Mouse (Mus musculus) telencephalon, adult 2 months (tissue): Measurements from ENCODE around the gene Dand5.

Experiments
- DNase-seq: peaks from one replicate; pipeline ENCODE4 v3.0.0-alpha.2; 2011; ENCODE audit warnings: low read depth, low spot score

The Dand5 gene

GRCm38 (mm10) chr8:84770100-84770953 is 52.3 kb downstream of the Dand5 start:
- DNase-seq, result no peak

- DNase-seq, result no peak
Measured at GRCm38 (mm10) chr8:84769324-84769723, 53.3 kb downstream of the Dand5 start.

- DNase-seq, result no peak
Measured at GRCm38 (mm10) chr8:84768343-84769095, 54.1 kb downstream of the Dand5 start.

- no peak for DNase-seq
Measured at GRCm38 (mm10) chr8:84767221-84767620, 55.4 kb downstream of the Dand5 start.

- no peak for DNase-seq
Measured at GRCm38 (mm10) chr8:84766422-84766821, 56.2 kb downstream of the Dand5 start.

- no peak for DNase-seq
Measured at GRCm38 (mm10) chr8:84765629-84766028, 57.0 kb downstream of the Dand5 start.
